Mouse (Mus musculus) stomach, embryonic 14.5 days (tissue): ENCODE measurements around the gene Trabd2b. TPM values are rescaled to one million over a fixed set of nuclear protein-coding genes. Genes with fewer than 3 reads are reported as not detected.

Experiments
- ATAC-seq: fragments of 200-750 bp; cut with Nextera tagmentation; 2 replicates; pipeline ENCODE4 v1.8.0; 2017; ENCODE audit warnings: low read depth, moderate TSS enrichment; ENCODE audit not compliant: insufficient number of reproducible peaks, insufficient read depth, low FRiP score
- H3K27ac ChIP-seq: fragments of 300-500 bp; sonication (generic); 2 replicates; pipeline ENCODE4 v1.5.1; 2014; ENCODE audit warnings: mild to moderate bottlenecking, low read length, moderate library complexity, mixed read lengths
- H3K27me3 ChIP-seq: fragments of 300-500 bp; sonication (generic); 2 replicates; pipeline ENCODE4 v1.6.1; 2014; ENCODE audit warnings: low read length, control low read depth, mixed read lengths; ENCODE audit not compliant: control insufficient read depth, insufficient read depth
- H3K36me3 ChIP-seq: fragments of 300-500 bp; sonication (generic); 2 replicates; pipeline ENCODE4 v1.6.1; 2014; ENCODE audit warnings: mild to moderate bottlenecking, control low read depth, low read length, moderate library complexity, mixed read lengths; ENCODE audit not compliant: control insufficient read depth, insufficient read depth
- H3K4me1 ChIP-seq: fragments of 300-500 bp; sonication (generic); 2 replicates; pipeline ENCODE4 v1.6.1; 2014; ENCODE audit warnings: low read length, control low read depth, mixed read lengths; ENCODE audit not compliant: control insufficient read depth, insufficient read depth
- H3K4me2 ChIP-seq: fragments of 300-500 bp; sonication (generic); replicated peaks from 2 replicates; pipeline ENCODE4 v1.6.1; 2014; ENCODE audit warnings: low read depth, low read length, control low read depth
- H3K4me3 ChIP-seq: fragments of 300-500 bp; sonication (generic); 2 replicates; pipeline ENCODE4 v1.5.1; 2014; ENCODE audit warnings: low read depth, low read length, control low read depth
- H3K9ac ChIP-seq: fragments of 300-500 bp; sonication (generic); replicated peaks from 2 replicates; pipeline ENCODE4 v1.6.1; 2014; ENCODE audit warnings: low read depth, mild to moderate bottlenecking, control low read depth, low read length, moderate library complexity, mixed read lengths
- H3K9me3 ChIP-seq: fragments of 300-500 bp; sonication (generic); 2 replicates; pipeline ENCODE4 v1.6.1; 2016; ENCODE audit warnings: low read depth, low read length, control low read depth; ENCODE audit not compliant: control insufficient read depth
- WGBS: fragments of 180-500 bp; shearing (Covaris S2); extraction: QIAGEN DNeasy Blood & Tissue Kit; methylation state at CpG from one replicate; pipeline ENCODE4 v1.1.7; 2014; 5-methylcytosine and 5-hydroxymethylcytosine counted together
- polyA plus RNA-seq: library from polyadenylated mRNA; unstranded; fragments of >200 nt; fragmentation: Nextera tagmentation; extraction: Ambion mirVana; gene quantifications from 2 replicates; pipeline ENCODE4 v1.2.1, GENCODE M21; 2014

Trabd2b gene
- polyA plus RNA-seq, 1 experiment from 2014 or later = 0.93 TPM

DNA sequence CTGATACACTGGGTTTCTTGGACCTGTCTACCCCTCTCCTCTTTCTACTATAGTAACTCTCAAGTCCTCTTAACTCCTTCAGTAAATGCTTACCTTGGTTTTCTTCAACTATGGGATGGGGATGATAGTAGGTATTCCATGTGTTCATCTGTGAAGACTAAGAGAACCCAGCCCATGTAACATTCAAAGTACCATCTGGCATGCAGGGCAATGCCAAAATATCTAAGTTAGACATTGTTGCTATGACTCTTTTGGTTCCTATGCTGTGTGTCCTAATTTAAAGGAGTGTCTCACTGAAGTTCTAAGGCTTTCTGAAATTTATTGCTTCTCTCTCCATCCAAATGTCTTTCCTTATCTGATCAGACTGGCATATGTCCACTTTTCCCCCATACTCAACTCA, 106.6 kb downstream of the Trabd2b start:
- H3K4me3 ChIP-seq = no peak overlapping the region
- H3K27me3 ChIP-seq = no peaks in the 10 kb centered on the region
- H3K9ac ChIP-seq = no peak overlapping the region
- no peak overlapping the region for H3K27ac ChIP-seq
- no peak overlapping the region for H3K4me2 ChIP-seq
- H3K9me3 ChIP-seq = no peaks in the 10 kb centered on the region
- ATAC-seq = no peak
- H3K36me3 ChIP-seq = no peaks in the 10 kb centered on the region
- H3K4me1 ChIP-seq = peaks cover 12% of the 10 kb centered on the region; the same call in 1 of the 2 replicates

DNA sequence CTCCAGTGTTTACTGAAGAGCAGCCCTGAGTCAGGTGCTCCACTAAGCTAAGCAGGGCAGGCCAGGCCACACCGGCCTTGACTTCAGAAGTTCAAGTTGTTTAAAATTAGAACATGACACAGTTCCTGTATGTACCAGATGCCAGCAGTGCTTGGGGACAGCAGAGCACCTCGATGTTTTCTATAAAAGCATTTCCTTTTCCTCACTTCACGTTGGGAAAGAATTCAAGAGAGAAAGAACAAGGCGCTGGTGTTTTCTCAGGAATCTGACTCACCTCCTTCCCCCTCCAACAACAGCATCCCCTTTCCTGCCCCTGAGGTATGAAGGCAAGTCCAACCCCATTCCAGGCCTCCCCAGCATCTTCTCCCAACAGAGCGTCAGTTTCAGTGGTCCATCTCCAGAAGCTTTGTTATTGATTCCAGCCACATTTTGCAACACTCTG, 108.8 kb downstream of the Trabd2b start:
- Histone ChIP-seq H3K4me1 (peaks cover 12% of the 10 kb centered on the region; the same call in 1 of the 2 replicates), H3K9ac (no peak overlapping the region), H3K27ac (no peak overlapping the region), H3K36me3 (no peaks in the 10 kb centered on the region), H3K4me2 (no peak overlapping the region), H3K9me3 (no peaks in the 10 kb centered on the region), H3K27me3 (no peaks in the 10 kb centered on the region), H3K4me3 (no peak overlapping the region)
- WGBS = 41% methylated on average over 5 of the region's 5 CpGs
- no peak for ATAC-seq

DNA sequence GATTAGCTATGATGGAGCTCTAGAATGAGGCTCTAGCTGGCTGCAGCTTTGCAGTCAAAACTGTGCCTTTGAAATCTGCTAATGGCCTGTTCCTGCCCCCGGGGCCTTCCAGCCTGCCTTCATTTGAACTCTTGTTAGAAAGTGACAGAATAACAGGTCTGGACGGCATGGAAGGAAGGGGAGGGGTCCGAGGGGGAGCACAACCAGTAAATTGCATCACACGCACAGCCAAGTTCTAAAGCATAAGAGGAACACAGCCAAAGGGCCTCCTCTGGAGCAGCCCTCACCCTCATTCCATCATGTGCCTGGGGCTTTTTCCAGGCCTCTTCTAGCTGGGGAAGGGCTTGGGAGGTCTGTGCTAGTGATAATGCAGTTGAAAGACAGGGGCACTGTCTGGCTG, 110.1 kb downstream of the Trabd2b start:
- H3K27ac ChIP-seq = no peak overlapping the region; the same call in 1 of the 2 replicates
- H3K4me2 ChIP-seq = no peak overlapping the region
- H3K9ac ChIP-seq = no peak overlapping the region
- H3K4me1 ChIP-seq = peaks cover 12% of the 10 kb centered on the region; the same call in 1 of the 2 replicates
- ATAC-seq = no peak
- no peaks in the 10 kb centered on the region for H3K27me3 ChIP-seq
- 36% methylated on average over 4 of the region's 4 CpGs for whole genome bisulfite sequencing
- no peaks in the 10 kb centered on the region for H3K36me3 ChIP-seq
- H3K4me3 ChIP-seq = no peak overlapping the region
- H3K9me3 ChIP-seq = no peaks in the 10 kb centered on the region

DNA sequence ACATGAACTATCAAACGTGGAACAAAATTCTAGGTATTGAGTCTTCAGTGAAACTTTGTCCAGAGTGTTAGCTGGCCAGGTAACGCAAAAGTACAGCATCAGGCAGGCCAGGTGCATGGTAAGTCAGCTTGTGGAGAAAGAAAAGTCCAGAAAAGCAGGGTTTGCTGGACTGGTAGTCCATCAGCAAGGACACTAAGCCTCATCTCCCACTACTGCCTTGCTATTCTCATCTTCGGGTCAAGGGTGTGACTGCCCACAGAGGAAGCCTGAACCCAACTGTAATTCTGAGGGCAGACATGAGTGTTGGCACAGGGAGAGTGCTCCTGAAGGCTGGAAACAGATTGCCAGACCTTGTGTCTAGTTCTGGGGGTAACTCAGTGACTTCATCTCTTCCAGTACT, 111.5 kb downstream of the Trabd2b start:
- Histone ChIP-seq H3K36me3 (no peaks in the 10 kb centered on the region), H3K27me3 (no peaks in the 10 kb centered on the region), H3K4me3 (no peak overlapping the region), H3K27ac (no peak overlapping the region), H3K9me3 (no peaks in the 10 kb centered on the region), H3K9ac (no peak overlapping the region), H3K4me2 (no peak overlapping the region), H3K4me1 (peaks cover 12% of the 10 kb centered on the region; the same call in 1 of the 2 replicates)
- 90% methylated on average over 3 of the region's 3 CpGs for WGBS
- no peak for ATAC-seq

DNA sequence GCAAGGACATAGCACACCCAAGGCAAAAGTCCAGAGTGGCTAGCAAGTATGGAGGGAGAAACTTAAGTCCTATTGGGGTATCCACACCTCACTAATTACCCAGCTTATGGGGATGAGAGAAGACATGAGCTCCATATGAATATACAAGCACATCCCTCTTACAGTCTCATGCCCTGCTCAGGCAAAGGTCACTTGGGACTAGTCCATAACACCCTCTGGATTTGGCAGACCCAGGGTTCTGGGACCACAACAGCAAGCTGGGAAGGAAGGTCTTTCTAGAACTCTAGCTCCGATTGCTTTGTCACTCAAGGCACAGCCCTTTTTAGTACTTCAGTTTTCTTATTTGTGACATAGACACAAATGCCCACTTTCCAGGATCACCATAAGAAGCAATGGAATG, 112.0 kb downstream of the Trabd2b start:
- Histone ChIP-seq H3K36me3 (no peaks in the 10 kb centered on the region), H3K27me3 (no peaks in the 10 kb centered on the region), H3K4me2 (no peak overlapping the region), H3K9me3 (no peaks in the 10 kb centered on the region), H3K9ac (no peak overlapping the region), H3K4me3 (no peak overlapping the region), H3K27ac (no peak overlapping the region), H3K4me1 (peaks cover 12% of the 10 kb centered on the region; the same call in 1 of the 2 replicates)
- no peak for ATAC-seq
- 93% methylated on average over 1 of the region's 1 CpGs for WGBS

DNA sequence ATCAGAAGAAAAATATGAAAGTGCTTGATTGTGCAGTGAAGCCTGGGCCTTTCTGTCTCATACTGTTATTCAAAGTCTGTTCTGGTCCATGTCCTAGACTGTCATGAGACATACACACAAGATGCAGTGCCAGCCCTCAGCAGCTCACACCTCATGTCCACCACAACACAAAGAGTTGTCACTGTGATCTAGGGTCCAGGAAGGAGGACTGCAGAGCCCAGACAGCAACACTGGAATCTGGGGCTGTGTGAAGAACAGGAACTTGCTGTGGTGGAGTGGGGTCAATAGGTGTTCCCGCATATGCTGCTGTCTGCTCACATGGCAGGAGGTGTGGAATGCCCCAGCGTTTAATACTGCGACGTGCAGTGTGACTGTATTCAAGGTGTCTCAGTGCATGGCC, 112.8 kb downstream of the Trabd2b start:
- Histone ChIP-seq H3K27ac (no peak overlapping the region), H3K4me2 (no peak overlapping the region), H3K27me3 (no peaks in the 10 kb centered on the region), H3K36me3 (no peaks in the 10 kb centered on the region), H3K4me1 (peaks cover 12% of the 10 kb centered on the region; the same call in 1 of the 2 replicates), H3K9ac (no peak overlapping the region), H3K9me3 (no peaks in the 10 kb centered on the region), H3K4me3 (no peak overlapping the region)
- WGBS = 70% methylated on average over 4 of the region's 4 CpGs
- ATAC-seq = no peak

DNA sequence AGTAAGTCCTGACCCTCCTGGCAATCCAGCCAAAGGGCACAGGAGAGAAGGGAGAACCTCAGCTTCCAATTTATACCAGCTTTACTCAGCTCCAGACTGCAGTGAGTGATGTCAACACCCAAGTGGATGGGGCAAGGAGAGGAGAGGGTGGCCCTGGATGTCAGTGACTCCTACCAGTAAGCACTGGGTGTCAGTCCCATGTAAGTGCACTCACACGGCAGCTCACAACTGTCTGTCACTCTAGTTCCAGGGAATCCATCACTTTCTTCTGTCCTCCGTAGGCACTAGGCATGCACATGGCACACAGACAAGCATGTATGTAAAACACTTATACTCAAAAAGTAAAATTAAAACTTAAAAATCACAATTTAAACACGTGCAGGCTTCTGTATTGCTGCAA, 113.4 kb downstream of the Trabd2b start:
- WGBS = 86% methylated on average over 3 of the region's 3 CpGs
- no peak for ATAC-seq
- Histone ChIP-seq H3K9ac (no peak overlapping the region), H3K9me3 (no peaks in the 10 kb centered on the region), H3K4me1 (peaks cover 12% of the 10 kb centered on the region; the same call in 1 of the 2 replicates), H3K36me3 (no peaks in the 10 kb centered on the region), H3K4me3 (no peak overlapping the region), H3K27ac (no peak overlapping the region), H3K27me3 (no peaks in the 10 kb centered on the region), H3K4me2 (no peak overlapping the region)

DNA sequence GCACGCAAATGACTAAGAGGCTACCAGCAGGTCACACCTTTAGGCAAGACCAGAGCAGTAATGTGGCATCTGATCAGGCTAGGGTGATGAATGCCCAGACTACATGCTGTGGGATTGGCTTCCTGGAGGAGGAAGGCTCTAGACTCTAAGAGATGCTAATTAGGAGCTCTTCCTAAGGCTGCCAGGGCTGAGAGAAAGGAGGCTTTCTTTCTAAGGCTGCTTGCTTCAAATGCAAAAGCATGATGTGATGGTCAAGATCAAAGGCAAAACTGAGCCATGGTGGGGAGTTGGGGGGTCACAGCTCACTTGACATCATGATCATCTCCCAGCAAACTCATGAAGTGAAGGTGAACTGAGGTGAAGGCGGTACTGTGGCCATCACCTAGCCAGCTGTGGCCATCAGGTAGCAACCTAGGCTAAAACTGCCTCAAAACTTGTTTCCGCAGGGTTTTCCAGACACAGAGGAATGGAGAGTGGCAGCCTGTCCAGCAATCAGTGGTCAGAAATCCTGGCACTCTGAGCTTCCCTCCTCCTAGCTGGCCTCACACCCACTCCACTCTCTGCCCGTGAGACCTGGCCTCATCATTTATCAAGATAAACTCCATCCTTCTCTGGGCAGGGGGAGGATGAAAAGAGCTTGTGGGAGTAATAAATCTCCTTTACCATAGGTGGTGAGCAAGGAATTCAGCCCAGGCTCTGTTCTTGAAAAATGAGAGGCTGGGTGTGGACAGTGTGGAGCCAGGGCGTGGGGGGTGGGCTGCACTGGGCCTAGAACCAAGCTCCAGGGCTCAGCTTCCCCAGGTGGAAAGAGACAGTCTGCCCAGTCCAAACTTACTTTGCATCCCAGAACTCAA, 117.0 kb downstream of the Trabd2b start:
- Histone ChIP-seq H3K4me3 (no peak overlapping the region), H3K27me3 (no peaks in the 10 kb centered on the region), H3K27ac (no peak overlapping the region), H3K4me2 (no peak overlapping the region), H3K9ac (no peak overlapping the region), H3K36me3 (no peaks in the 10 kb centered on the region), H3K4me1 (no peaks in the 10 kb centered on the region), H3K9me3 (no peaks in the 10 kb centered on the region)
- 48% methylated on average over 5 of the region's 5 CpGs for WGBS
- peak; percentile 23; the same call in 1 of the 2 replicates for ATAC-seq
